Comparison of ENCODE assay signal across 8 mouse cellular contexts in the genomic region with DNA sequence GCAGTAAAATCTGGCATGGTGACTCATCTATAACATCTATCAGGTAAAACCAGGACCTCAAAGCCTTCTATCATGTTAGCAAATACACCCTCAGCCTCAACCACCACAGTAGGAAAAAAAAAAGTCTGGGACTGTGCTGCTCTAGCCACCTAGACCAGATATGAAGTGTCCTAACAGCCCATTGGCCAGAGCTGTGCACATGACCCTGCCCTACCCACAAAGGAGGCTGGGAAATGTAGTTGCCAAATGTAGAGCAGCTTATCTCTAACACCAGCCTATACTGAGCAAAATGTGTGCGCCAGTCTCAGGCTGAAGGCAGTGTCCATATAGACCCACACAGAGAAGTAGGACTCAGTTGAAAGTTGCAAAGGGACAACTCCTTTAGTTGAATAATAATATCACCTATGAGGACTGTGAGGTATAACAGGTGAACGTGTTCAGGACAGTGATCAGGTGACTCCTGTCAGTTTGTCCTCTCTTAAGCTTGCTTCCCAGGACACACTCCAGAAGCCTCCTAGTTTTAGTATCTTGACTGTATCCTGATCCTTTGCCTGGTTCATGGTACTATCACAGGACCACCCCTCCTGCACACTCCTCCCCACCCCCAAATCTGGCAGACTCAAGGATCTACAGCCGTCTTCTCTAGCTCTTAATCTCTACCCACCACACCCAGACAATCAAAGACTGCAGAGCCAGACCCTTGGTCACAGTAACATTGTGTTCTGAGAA. TPM values are rescaled to one million over a fixed set of nuclear protein-coding genes. Genes with fewer than 3 reads are reported as not detected.
DNase-seq lines count a peak whose midpoint lies in the region; ATAC-seq and TF ChIP-seq lines count a peak whose summit lies in the region.

No protein-coding gene starts in this region.

- H3K4me2 ChIP-seq in embryonic facial prominence, embryonic 12.5 days (replicated peaks): no peak overlapping the region
- H3K4me2 ChIP-seq in heart, embryonic 16.5 days (ENCODE audit: low read depth, low read length): no peak overlapping the region
- H3K4me2 ChIP-seq in liver, postnatal 0 days (ENCODE audit: low read depth, low read length): no peak overlapping the region
- H3K4me2 ChIP-seq in neural tube, embryonic 11.5 days (ENCODE audit: low read depth): no peak overlapping the region

- no peak overlapping the region for H3K9ac ChIP-seq in embryonic facial prominence, embryonic 12.5 days
- H3K9ac ChIP-seq in heart, embryonic 16.5 days (ENCODE audit: low read length): no peak overlapping the region
- no peak overlapping the region for H3K9ac ChIP-seq in liver, postnatal 0 days (replicated peaks)
- no peak overlapping the region for H3K9ac ChIP-seq in neural tube, embryonic 11.5 days (ENCODE audit: low read length)

- DNase-seq in A20 (ENCODE audit: low read depth, low spot score): peak; percentile 35
- DNase-seq in adrenal gland, adult 18-20 months (ENCODE audit: low spot score in 2 of 2): peak; percentile 28 to 41
- peak; percentile 71 for DNase-seq in kidney, postnatal 10 days
- peak; percentile 47 for DNase-seq in liver, postnatal 0 days
- DNase-seq in neural tube, embryonic 11.5 days (ENCODE audit: low spot score): peak; percentile 38
- peak; percentile 62 for DNase-seq in testis, postnatal 10 days (ENCODE audit: low spot score)

- H3K27ac ChIP-seq in embryonic facial prominence, embryonic 12.5 days: no peak overlapping the region
- no peak overlapping the region for H3K27ac ChIP-seq in heart, embryonic 16.5 days (ENCODE audit: low read length)
- H3K27ac ChIP-seq in liver, postnatal 0 days (ENCODE audit: low read depth): no peak overlapping the region
- no peak overlapping the region for H3K27ac ChIP-seq in neural tube, embryonic 11.5 days (ENCODE audit: low read depth, low read length)

- 72% methylated on average over 3 of the region's 3 CpGs for WGBS in embryonic facial prominence, embryonic 12.5 days
- WGBS in heart, embryonic 16.5 days: 49% methylated on average over 3 of the region's 3 CpGs
- 36% methylated on average over 3 of the region's 3 CpGs for WGBS in liver, postnatal 0 days (ENCODE audit: insufficient replicate concordance)
- 73% methylated on average over 3 of the region's 3 CpGs for WGBS in neural tube, embryonic 11.5 days

- H3K4me1 ChIP-seq in embryonic facial prominence, embryonic 12.5 days: no peaks in the 10 kb centered on the region
- H3K4me1 ChIP-seq in heart, embryonic 16.5 days (ENCODE audit: control insufficient read depth, insufficient read depth, low read length): no peaks in the 10 kb centered on the region; the same call in 1 of the 2 replicates
- no peaks in the 10 kb centered on the region for H3K4me1 ChIP-seq in liver, postnatal 0 days (ENCODE audit: insufficient read depth)
- H3K4me1 ChIP-seq in neural tube, embryonic 11.5 days (ENCODE audit: control insufficient read depth, insufficient read depth, low read length): 0 out of 2 replicates have a peak, but pooled peaks cover 5% of the 10 kb centered on the region

- no peaks in the 10 kb centered on the region for H3K9me3 ChIP-seq in embryonic facial prominence, embryonic 12.5 days
- no peaks in the 10 kb centered on the region for H3K9me3 ChIP-seq in heart, embryonic 16.5 days (replicated peaks; ENCODE audit: control insufficient read depth, low read length)
- no peaks in the 10 kb centered on the region for H3K9me3 ChIP-seq in liver, postnatal 0 days (ENCODE audit: low read length)
- no peaks in the 10 kb centered on the region for H3K9me3 ChIP-seq in neural tube, embryonic 11.5 days (ENCODE audit: control insufficient read depth, low read length)

- TF ChIP-seq CTCF in liver, postnatal 0 days (IDR thresholded peaks at IDR 0.05; ENCODE audit: low read depth): no peak

- peaks cover 44% of the 10 kb centered on the region for H3K27me3 ChIP-seq in embryonic facial prominence, embryonic 12.5 days
- peaks cover 33% of the 10 kb centered on the region for H3K27me3 ChIP-seq in heart, embryonic 16.5 days (ENCODE audit: control insufficient read depth, insufficient read depth, low read length)
- H3K27me3 ChIP-seq in liver, postnatal 0 days (ENCODE audit: insufficient read depth, low read length): peaks cover 26% of the 10 kb centered on the region
- H3K27me3 ChIP-seq in neural tube, embryonic 11.5 days (ENCODE audit: control insufficient read depth, insufficient read depth, low read length): peaks cover 14% of the 10 kb centered on the region

- peak; percentile 77; the same call in 1 of the 2 replicates for ATAC-seq in embryonic facial prominence, embryonic 12.5 days (ENCODE audit: insufficient number of reproducible peaks, insufficient read depth, low FRiP score, low TSS enrichment)
- peak; percentile 88 for ATAC-seq in heart, embryonic 16.5 days (replicated peaks; ENCODE audit: extremely low read depth, insufficient read depth, low FRiP score)
- ATAC-seq in liver, postnatal 0 days: peak; percentile 98
- peak; percentile 88 for ATAC-seq in neural tube, embryonic 11.5 days (ENCODE audit: insufficient read depth, low FRiP score, low TSS enrichment)

- no peaks in the 10 kb centered on the region for H3K36me3 ChIP-seq in embryonic facial prominence, embryonic 12.5 days
- H3K36me3 ChIP-seq in heart, embryonic 16.5 days (ENCODE audit: control insufficient read depth, insufficient read depth): no peaks in the 10 kb centered on the region
- H3K36me3 ChIP-seq in liver, postnatal 0 days (replicated peaks; ENCODE audit: insufficient read depth, low read length): no peaks in the 10 kb centered on the region
- H3K36me3 ChIP-seq in neural tube, embryonic 11.5 days (ENCODE audit: control insufficient read depth, insufficient read depth, low read length): no peaks in the 10 kb centered on the region

- no peak overlapping the region for H3K4me3 ChIP-seq in embryonic facial prominence, embryonic 12.5 days
- no peak overlapping the region for H3K4me3 ChIP-seq in heart, embryonic 16.5 days (ENCODE audit: low read length)
- no peak overlapping the region for H3K4me3 ChIP-seq in liver, postnatal 0 days (ENCODE audit: low read depth, low read length)
- H3K4me3 ChIP-seq in neural tube, embryonic 11.5 days (ENCODE audit: low read depth, low read length): no peak overlapping the region

- TF ChIP-seq EP300 in liver, postnatal 0 days (IDR thresholded peaks at IDR 0.05; ENCODE audit: low read depth): no peak

RNA-seq across cellular contexts. Expression of gene Trh, which starts 3.1 kb away (rescaled TPM):
- total RNA-seq in adrenal gland, adult 18-20 months (2021): not detected
- 0.59 and 0.65 TPM in 2 replicates for polyA plus RNA-seq in embryonic facial prominence, embryonic 12.5 days (2016; fragmentation: Nextera tagmentation; extraction: Ambion mirVana)
- 0.11 and 0.17 TPM in 2 replicates for polyA plus RNA-seq in heart, embryonic 16.5 days (2015; fragmentation: Nextera tagmentation; extraction: Ambion mirVana)
- polyA plus RNA-seq in liver, postnatal 0 days (2015; fragmentation: Nextera tagmentation; extraction: Ambion mirVana): 0.07 TPM in 1 of 2 replicates, not detected in the other
- 0.16 TPM in 1 of 2 replicates, not detected in the other for polyA plus RNA-seq in neural tube, embryonic 11.5 days (2014; fragmentation: Nextera tagmentation; extraction: Ambion mirVana)

RNA-seq across cellular contexts. Expression of gene Rbsn, which starts 26.6 kb away (rescaled TPM):
- total RNA-seq in adrenal gland, adult 18-20 months (2021): 10 to 100 TPM; 18.5 to 22.8 TPM
- 33.0 and 35.6 TPM in 2 replicates for polyA plus RNA-seq in embryonic facial prominence, embryonic 12.5 days (2016; fragmentation: Nextera tagmentation; extraction: Ambion mirVana)
- 12.9 and 13.9 TPM in 2 replicates for polyA plus RNA-seq in heart, embryonic 16.5 days (2015; fragmentation: Nextera tagmentation; extraction: Ambion mirVana)
- polyA plus RNA-seq in liver, postnatal 0 days (2015; fragmentation: Nextera tagmentation; extraction: Ambion mirVana): 4.4 and 6.2 TPM in 2 replicates
- polyA plus RNA-seq in neural tube, embryonic 11.5 days (2014; fragmentation: Nextera tagmentation; extraction: Ambion mirVana): 19.1 and 21.4 TPM in 2 replicates

RNA-seq across cellular contexts. Expression of gene Mrps25, which starts 57.5 kb away (rescaled TPM):
- total RNA-seq in adrenal gland, adult 18-20 months (2021): 10 to 100 TPM; 45.8 to 50.6 TPM
- polyA plus RNA-seq in embryonic facial prominence, embryonic 12.5 days (2016; fragmentation: Nextera tagmentation; extraction: Ambion mirVana): 83.0 and 92.0 TPM in 2 replicates
- polyA plus RNA-seq in heart, embryonic 16.5 days (2015; fragmentation: Nextera tagmentation; extraction: Ambion mirVana): 83.1 and 87.0 TPM in 2 replicates
- polyA plus RNA-seq in liver, postnatal 0 days (2015; fragmentation: Nextera tagmentation; extraction: Ambion mirVana): 20.7 and 23.8 TPM in 2 replicates
- 82.3 and 85.0 TPM in 2 replicates for polyA plus RNA-seq in neural tube, embryonic 11.5 days (2014; fragmentation: Nextera tagmentation; extraction: Ambion mirVana)
